Mouse (Mus musculus) hindbrain, embryonic 13.5 days (tissue): ENCODE results near the gene Topors. TPM values are rescaled to one million over a fixed set of nuclear protein-coding genes. Genes with fewer than 3 reads are reported as not detected.

Experiments
- ATAC-seq: fragments of 200-750 bp; cut with Nextera tagmentation; 2 replicates; pipeline ENCODE4 v1.8.0; 2017; ENCODE audit warnings: moderate TSS enrichment; ENCODE audit not compliant: low FRiP score
- H3K27ac ChIP-seq: fragments of 300-500 bp; sonication (generic); 2 replicates; pipeline ENCODE4 v1.5.1; 2015; ENCODE audit warnings: inconsistent platforms, mild to moderate bottlenecking, moderate library complexity
- H3K27me3 ChIP-seq: fragments of 300-500 bp; sonication (generic); 2 replicates; pipeline ENCODE4 v1.6.1; 2015; ENCODE audit warnings: mild to moderate bottlenecking, inconsistent platforms
- H3K36me3 ChIP-seq: fragments of 300-500 bp; sonication (generic); 2 replicates; pipeline ENCODE4 v1.6.1; 2015; ENCODE audit warnings: mild to moderate bottlenecking, inconsistent platforms
- H3K4me1 ChIP-seq: fragments of 300-500 bp; sonication (generic); replicated peaks from 2 replicates; pipeline ENCODE4 v1.6.1; 2015; ENCODE audit warnings: inconsistent platforms
- H3K4me2 ChIP-seq: fragments of 300-500 bp; sonication (generic); 2 replicates; pipeline ENCODE4 v1.6.1; 2015; ENCODE audit warnings: inconsistent platforms, mild to moderate bottlenecking, moderate library complexity
- H3K4me3 ChIP-seq: fragments of 300-500 bp; sonication (generic); 2 replicates; pipeline ENCODE4 v1.5.1; 2015; ENCODE audit warnings: mild to moderate bottlenecking, inconsistent platforms
- H3K9ac ChIP-seq: fragments of 300-500 bp; sonication (generic); 2 replicates; pipeline ENCODE4 v1.6.1; 2015; ENCODE audit warnings: mild to moderate bottlenecking, inconsistent platforms
- H3K9me3 ChIP-seq: fragments of 300-500 bp; sonication (generic); 2 replicates; pipeline ENCODE4 v1.6.1; 2016; ENCODE audit warnings: inconsistent platforms
- WGBS: fragments of 180-500 bp; shearing (Covaris S2); methylation state at CpG from one replicate; pipeline ENCODE4 v1.1.7; 2015; 5-methylcytosine and 5-hydroxymethylcytosine counted together
- polyA plus RNA-seq: library from polyadenylated mRNA; unstranded; fragments of >200 nt; fragmentation: Nextera tagmentation; extraction: Ambion mirVana; gene quantifications from 2 replicates; pipeline ENCODE4 v1.2.1, GENCODE M21; 2015

The Topors gene
- polyA plus RNA-seq, 1 experiment from 2014 or later, result 33.7 TPM

DNA sequence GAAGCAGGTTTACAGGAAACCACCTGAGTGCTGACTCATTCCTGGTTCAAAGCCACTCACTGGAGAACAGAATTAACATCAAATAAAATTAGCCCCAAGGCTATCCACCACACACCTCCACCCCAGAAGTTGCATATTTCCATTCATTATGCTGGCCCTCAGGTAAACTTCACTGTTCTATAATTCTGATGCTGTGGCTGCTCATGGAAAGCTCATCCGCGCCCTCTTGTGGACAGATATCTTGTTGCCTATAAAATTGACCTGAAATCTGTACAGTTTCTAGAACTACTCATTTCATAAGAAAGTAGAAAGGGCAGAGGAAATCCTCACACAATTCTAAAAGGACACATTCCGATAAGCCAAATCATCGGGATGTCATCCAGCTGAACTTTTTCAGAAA is 15.9 kb upstream of the Topors start:
- 0 out of 2 replicates have a peak, but pooled peaks have one; percentile 24 for ATAC-seq
- Histone ChIP-seq H3K4me2 (no peak overlapping the region), H3K9ac (no peak overlapping the region), H3K4me3 (no peak overlapping the region), H3K9me3 (peaks cover 2% of the 10 kb centered on the region; the same call in 1 of the 2 replicates), H3K36me3 (no peaks in the 10 kb centered on the region), H3K27me3 (no peaks in the 10 kb centered on the region), H3K27ac (no peak overlapping the region), H3K4me1 (no peaks in the 10 kb centered on the region)
- WGBS, result 22% methylated on average over 4 of the region's 4 CpGs

DNA sequence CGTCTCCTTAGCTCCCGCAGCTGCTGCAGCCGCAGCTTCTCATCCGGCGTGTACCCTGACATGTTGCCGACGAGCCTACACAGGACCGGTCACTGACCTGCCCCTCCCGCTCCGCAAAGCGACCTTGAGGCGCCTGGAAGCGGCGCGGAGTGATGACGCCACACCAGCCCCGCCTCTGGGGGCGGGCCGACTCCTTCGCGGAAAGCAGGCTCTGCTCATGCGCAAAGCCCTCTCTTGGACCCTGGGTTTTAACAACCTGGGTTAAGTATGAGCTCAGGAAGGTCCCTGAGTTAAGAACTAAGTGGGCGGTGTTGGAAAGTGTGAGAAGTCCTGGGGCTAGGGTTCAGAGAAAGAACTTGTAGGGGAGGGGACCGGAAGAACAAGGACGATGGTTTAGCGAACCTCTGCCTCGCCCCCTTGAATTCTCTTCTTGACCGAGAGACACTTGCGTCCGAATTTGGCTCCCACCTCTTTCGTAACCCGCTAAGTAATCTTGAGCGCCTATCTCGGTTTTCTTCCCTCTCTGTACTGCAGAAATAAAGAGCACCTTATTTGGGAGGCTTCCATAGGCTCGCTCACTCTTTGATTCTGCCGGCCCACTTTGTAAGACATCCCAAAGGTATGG is 9.7 kb upstream of the Topors start, which contains the start of gene Ndufb6:
Gene Ndufb6 (minus strand): TSS at position 146 of the 625 bp plus-strand sequence.
- H3K4me3 ChIP-seq, result peak within 1 kb of the TSS; percentile 93
- peak; percentile 94 for ATAC-seq
- H3K9ac ChIP-seq, result peak within 1 kb of the TSS; percentile 92
- H3K27me3 ChIP-seq, result no peaks in the 10 kb centered on the region
- no peaks in the 10 kb centered on the region for H3K9me3 ChIP-seq
- WGBS, result under 1% methylated on average over 36 of the region's 36 CpGs
- peak within 1 kb of the TSS; percentile 78 for H3K27ac ChIP-seq
- H3K4me2 ChIP-seq, result peak within 1 kb of the TSS; percentile 97
- H3K4me1 ChIP-seq, result peaks cover 13% of the 10 kb centered on the region
- H3K36me3 ChIP-seq, result peaks cover 19% of the 10 kb centered on the region

- Histone ChIP-seq H3K36me3 (peaks cover 19% of the 10 kb centered on the region), H3K4me1 (peaks cover 13% of the 10 kb centered on the region), H3K9me3 (no peaks in the 10 kb centered on the region), H3K27ac (peak overlapping the region; percentile 61; the same call in 1 of the 2 replicates), H3K9ac (peak overlapping the region; percentile 92), H3K27me3 (no peaks in the 10 kb centered on the region), H3K4me3 (peak overlapping the region; percentile 93), H3K4me2 (peak overlapping the region; percentile 97)
- WGBS, result under 1% methylated on average over 21 of the region's 21 CpGs
- peak; percentile 73 for ATAC-seq
Observed at GRCm38 (mm10) chr4:40278880-40279275, 9.2 kb upstream of the Topors start.

DNA sequence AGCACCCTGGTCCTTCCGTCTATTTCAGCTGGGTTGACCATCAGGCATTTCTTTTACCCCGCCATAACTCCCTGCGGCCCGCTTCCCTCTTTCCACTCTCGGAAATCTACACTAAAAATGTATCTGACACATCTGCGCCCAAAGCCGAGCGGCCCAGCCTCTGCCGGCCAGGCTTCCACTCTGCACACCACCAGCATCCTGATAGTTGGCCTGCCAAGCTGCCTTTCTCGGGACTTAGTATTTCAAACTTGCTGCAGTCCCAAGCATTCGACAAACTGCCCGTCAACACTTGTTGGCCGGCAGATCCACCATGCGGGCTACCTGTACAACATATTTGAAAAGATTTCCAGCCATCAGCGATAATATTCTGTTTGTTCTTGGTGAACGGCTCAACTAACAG is 815 bp downstream of the Topors start:
- no peaks in the 10 kb centered on the region for H3K27me3 ChIP-seq
- ATAC-seq, result peak; percentile 6
- under 1% methylated on average over 16 of the region's 16 CpGs for WGBS
- H3K36me3 ChIP-seq, result peaks cover 13% of the 10 kb centered on the region
- peak overlapping the region; percentile 97 for H3K27ac ChIP-seq
- H3K9me3 ChIP-seq, result no peaks in the 10 kb centered on the region
- peak overlapping the region; percentile 76 for H3K4me3 ChIP-seq
- H3K4me1 ChIP-seq, result peaks cover 36% of the 10 kb centered on the region
- H3K9ac ChIP-seq, result peak overlapping the region; percentile 89
- peak overlapping the region; percentile 88 for H3K4me2 ChIP-seq

DNA sequence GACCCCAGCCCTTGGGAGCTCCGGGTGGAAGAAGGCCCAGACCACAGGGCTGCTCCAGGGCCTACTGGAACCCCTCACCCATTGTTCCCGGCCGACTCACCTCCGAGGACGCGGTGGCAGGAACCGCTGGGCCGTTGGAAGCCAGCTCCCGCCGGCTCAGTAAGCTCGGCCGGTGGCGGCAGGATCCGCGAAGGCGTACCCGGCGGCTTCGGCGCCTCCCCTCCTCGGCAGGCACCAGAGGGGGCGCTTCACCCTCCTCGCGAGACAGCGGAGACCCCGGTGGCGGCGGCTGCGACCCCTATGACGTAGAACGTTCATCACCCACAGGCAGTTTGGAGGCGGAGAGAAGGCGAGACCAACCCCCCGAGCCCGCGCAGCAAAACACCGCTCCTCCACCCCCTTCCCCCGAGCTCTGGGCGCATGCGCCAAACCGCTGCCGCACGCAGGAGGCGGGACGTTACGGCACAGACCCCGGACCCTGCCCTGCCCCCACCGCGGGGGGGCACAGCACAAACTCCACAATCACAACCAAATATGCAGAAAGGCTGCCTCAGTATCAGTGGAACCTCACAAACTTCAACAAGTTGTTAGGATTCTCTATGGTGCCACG is 1.3 kb downstream of the Topors start:
- ATAC-seq, result peak; percentile 84
- peaks cover 36% of the 10 kb centered on the region for H3K4me1 ChIP-seq
- H3K9me3 ChIP-seq, result no peaks in the 10 kb centered on the region
- no peaks in the 10 kb centered on the region for H3K27me3 ChIP-seq
- peaks cover 13% of the 10 kb centered on the region for H3K36me3 ChIP-seq
- peak overlapping the region; percentile 89 for H3K9ac ChIP-seq
- H3K27ac ChIP-seq, result peak overlapping the region; percentile 97
- H3K4me2 ChIP-seq, result peak overlapping the region; percentile 88
- WGBS, result under 1% methylated on average over 41 of the region's 50 CpGs
- H3K4me3 ChIP-seq, result peak overlapping the region; percentile 76

GRCm38 (mm10) chr4:40267681-40268080 is 2.0 kb downstream of the Topors start:
- H3K27ac ChIP-seq, result peak overlapping the region; percentile 97
- H3K9me3 ChIP-seq, result no peaks in the 10 kb centered on the region
- no peaks in the 10 kb centered on the region for H3K27me3 ChIP-seq
- ATAC-seq, result peak; percentile 3; the same call in 1 of the 2 replicates
- H3K4me3 ChIP-seq, result peak overlapping the region; percentile 76
- WGBS, result 78% methylated on average over 7 of the region's 7 CpGs
- peak overlapping the region; percentile 89 for H3K9ac ChIP-seq
- peak overlapping the region; percentile 88 for H3K4me2 ChIP-seq
- H3K4me1 ChIP-seq, result peaks cover 36% of the 10 kb centered on the region
- peaks cover 15% of the 10 kb centered on the region for H3K36me3 ChIP-seq

DNA sequence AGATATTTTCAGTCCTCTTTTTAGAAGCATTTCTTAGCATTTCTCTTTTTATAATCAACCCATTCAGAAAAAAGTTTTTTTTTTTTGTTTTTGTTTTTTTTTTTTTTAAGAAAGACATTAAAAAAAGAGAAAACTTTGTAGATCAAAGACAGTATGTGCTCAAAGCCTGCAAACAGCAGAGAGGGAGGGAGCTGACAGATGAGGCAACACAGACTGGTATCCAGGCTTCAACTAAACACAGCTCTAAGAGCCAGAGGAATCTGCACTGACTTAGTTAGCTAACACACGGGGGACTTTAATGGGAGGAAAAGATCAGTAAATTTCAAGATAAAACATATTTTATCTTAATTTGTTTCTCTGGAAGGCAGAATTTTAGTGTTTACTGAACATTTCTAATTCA is 5.3 kb downstream of the Topors start:
- Histone ChIP-seq H3K4me3 (no peak overlapping the region), H3K36me3 (peaks cover 39% of the 10 kb centered on the region), H3K4me2 (no peak overlapping the region), H3K27me3 (no peaks in the 10 kb centered on the region), H3K9ac (no peak overlapping the region), H3K27ac (no peak overlapping the region), H3K9me3 (no peaks in the 10 kb centered on the region), H3K4me1 (peaks cover 30% of the 10 kb centered on the region)
- no peak for ATAC-seq
- 88% methylated on average over 1 of the region's 1 CpGs for WGBS

DNA sequence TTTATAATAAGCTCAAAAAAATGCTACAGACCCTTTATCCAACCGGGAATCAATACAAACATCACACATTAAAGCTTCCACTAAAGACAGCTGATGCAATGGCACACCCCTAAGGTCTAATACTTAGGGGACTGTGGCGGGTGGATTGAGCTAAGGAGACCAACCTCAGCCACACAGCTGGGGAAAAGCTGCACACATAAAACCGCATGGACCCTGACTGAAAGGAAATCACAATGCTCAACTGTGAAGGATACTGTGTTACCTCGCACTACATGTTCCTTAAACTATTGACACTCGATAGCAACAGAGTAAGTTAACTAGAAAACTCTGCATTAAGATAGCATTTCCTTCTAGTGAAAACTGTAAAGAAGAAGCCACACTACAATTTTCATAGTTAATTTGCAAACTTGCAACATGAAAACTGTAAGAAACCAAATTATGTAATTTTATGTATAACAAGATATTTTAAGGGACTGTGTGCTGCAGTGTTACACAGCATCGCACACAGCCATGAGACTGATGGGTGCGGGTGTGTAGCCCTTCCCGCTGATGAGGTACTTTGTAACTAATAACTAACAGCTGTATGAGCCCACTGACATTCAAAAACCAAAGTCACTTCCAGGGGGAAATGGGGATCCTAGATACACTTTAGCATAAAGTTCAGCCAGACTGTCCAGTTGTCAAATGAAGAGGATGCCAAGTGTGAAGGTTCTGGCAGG is 15.1 kb downstream of the Topors start:
- Histone ChIP-seq H3K27me3 (no peaks in the 10 kb centered on the region), H3K4me3 (no peak overlapping the region), H3K27ac (no peak overlapping the region), H3K36me3 (peaks cover 16% of the 10 kb centered on the region), H3K4me2 (no peak overlapping the region), H3K9ac (no peak overlapping the region), H3K9me3 (no peaks in the 10 kb centered on the region), H3K4me1 (no peaks in the 10 kb centered on the region)
- 88% methylated on average over 8 of the region's 8 CpGs for WGBS
- no peak for ATAC-seq

- no peaks in the 10 kb centered on the region for H3K4me1 ChIP-seq
- H3K27ac ChIP-seq, result no peak overlapping the region
- H3K9ac ChIP-seq, result no peak overlapping the region
- no peak overlapping the region for H3K4me2 ChIP-seq
- WGBS, result 82% methylated on average over 2 of the region's 2 CpGs
- H3K36me3 ChIP-seq, result peaks cover 8% of the 10 kb centered on the region
- no peak for ATAC-seq
- H3K27me3 ChIP-seq, result no peaks in the 10 kb centered on the region
- H3K4me3 ChIP-seq, result no peak overlapping the region
- no peaks in the 10 kb centered on the region for H3K9me3 ChIP-seq
Observed at GRCm38 (mm10) chr4:40253766-40254165, 15.9 kb downstream of the Topors start.

DNA sequence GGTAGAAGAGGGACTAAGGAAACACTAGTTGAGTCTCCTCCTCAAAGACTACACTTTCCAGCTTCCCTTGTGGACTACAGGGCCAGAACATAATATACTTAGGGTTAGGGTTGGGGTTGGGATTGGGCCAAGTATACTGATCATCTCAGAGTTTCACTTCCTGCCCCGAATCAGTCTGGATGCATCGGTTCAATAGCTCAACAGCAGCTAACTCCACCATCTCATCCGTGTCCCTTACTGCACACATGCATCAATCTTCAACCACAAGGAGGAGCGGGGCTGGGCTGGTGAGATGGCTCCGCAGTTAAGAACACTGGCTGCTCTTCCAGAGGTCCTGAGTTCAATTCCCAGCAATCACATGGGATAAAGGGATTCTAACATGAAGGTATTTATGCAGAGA is 18.7 kb downstream of the Topors start:
- Histone ChIP-seq H3K4me3 (no peak overlapping the region), H3K4me2 (no peak overlapping the region), H3K4me1 (no peaks in the 10 kb centered on the region), H3K36me3 (no peaks in the 10 kb centered on the region), H3K27me3 (no peaks in the 10 kb centered on the region), H3K9me3 (no peaks in the 10 kb centered on the region), H3K9ac (no peak overlapping the region), H3K27ac (no peak overlapping the region)
- WGBS, result 92% methylated on average over 5 of the region's 5 CpGs
- ATAC-seq, result no peak

DNA sequence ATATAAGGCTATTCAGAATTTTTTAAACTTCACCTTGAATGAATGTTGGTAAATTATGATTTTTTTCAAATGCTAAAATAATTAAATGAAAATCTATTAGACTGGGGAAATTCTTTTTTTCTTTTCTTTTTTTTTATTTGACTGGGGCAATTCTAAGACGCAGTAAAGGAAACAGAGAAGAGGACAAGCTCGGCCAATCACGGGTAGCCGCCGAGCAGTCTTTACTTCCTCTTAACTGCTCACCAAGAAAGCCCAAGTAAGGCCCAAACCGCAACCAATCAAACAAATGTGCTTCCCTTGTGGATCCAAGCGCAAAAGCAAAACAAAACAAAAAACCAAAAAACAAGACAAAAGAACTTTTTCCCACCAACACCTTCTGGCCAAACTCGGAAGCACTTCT is 25.6 kb downstream of the Topors start:
- Histone ChIP-seq H3K27ac (no peak overlapping the region), H3K4me2 (no peak overlapping the region), H3K9me3 (no peaks in the 10 kb centered on the region), H3K4me3 (no peak overlapping the region), H3K27me3 (no peaks in the 10 kb centered on the region), H3K36me3 (no peaks in the 10 kb centered on the region), H3K9ac (no peak overlapping the region), H3K4me1 (peaks cover 9% of the 10 kb centered on the region)
- ATAC-seq, result no peak
- WGBS, result 87% methylated on average over 8 of the region's 8 CpGs

DNA sequence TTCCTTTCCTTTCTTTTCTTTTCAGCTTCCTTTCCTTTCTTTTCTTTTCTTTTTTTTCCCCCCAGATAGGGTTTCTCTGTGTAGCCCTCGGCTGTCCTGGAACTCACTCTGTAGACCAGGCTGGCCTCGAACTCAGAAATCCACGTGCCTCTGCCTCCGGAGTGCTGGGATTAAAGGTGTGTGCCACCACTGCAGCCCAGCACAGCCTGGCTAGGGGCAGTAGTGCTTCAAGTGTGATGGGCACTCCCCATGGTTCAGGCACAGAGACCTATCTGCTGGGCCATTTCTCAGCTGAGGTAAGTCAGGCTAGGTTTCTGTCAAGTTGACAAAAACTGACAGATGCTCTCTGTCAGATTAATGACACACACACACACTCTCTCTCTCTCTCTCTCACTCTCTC is 26.6 kb downstream of the Topors start:
- 88% methylated on average over 4 of the region's 4 CpGs for WGBS
- ATAC-seq, result no peak

More for the DNA sequence above, 26.6 kb downstream of the Topors start:
- Histone ChIP-seq H3K9me3 (no peaks in the 10 kb centered on the region), H3K9ac (no peak overlapping the region), H3K4me3 (no peak overlapping the region), H3K36me3 (no peaks in the 10 kb centered on the region), H3K27ac (no peak overlapping the region), H3K4me2 (no peak overlapping the region), H3K27me3 (no peaks in the 10 kb centered on the region), H3K4me1 (peaks cover 15% of the 10 kb centered on the region)
